Mouse (Mus musculus) embryonic facial prominence, embryonic 12.5 days (tissue): ENCODE results near the gene Mtss1l. TPM values are rescaled to one million over a fixed set of nuclear protein-coding genes. Genes with fewer than 3 reads are reported as not detected.
A peak's percentile ranks its signal among the peaks of the same experiment; 100 is the strongest.

Experiments used
- ATAC-seq: fragments of 200-750 bp; cut with Nextera tagmentation; 2 replicates; pipeline ENCODE4 v1.8.0; 2017; ENCODE audit not compliant: insufficient number of reproducible peaks, insufficient read depth, low FRiP score, low TSS enrichment
- H3K27ac ChIP-seq: fragments of 300-500 bp; sonication (generic); 2 replicates; pipeline ENCODE4 v1.5.1; 2016; ENCODE audit warnings: mild to moderate bottlenecking
- H3K27me3 ChIP-seq: fragments of 300-500 bp; sonication (generic); 2 replicates; pipeline ENCODE4 v1.6.1; 2016; ENCODE audit warnings: mild to moderate bottlenecking, moderate library complexity
- H3K36me3 ChIP-seq: fragments of 300-500 bp; sonication (generic); 2 replicates; pipeline ENCODE4 v1.6.1; 2016; ENCODE audit warnings: mild to moderate bottlenecking
- H3K4me1 ChIP-seq: fragments of 300-500 bp; sonication (generic); 2 replicates; pipeline ENCODE4 v1.6.1; 2016
- H3K4me2 ChIP-seq: fragments of 300-500 bp; sonication (generic); replicated peaks from 2 replicates; pipeline ENCODE4 v1.6.1; 2016; ENCODE audit warnings: mild to moderate bottlenecking, moderate library complexity
- H3K4me3 ChIP-seq: fragments of 300-500 bp; sonication (generic); 2 replicates; pipeline ENCODE4 v1.5.1; 2016; ENCODE audit warnings: mild to moderate bottlenecking
- H3K9ac ChIP-seq: fragments of 300-500 bp; sonication (generic); 2 replicates; pipeline ENCODE4 v1.6.1; 2016; ENCODE audit warnings: mild to moderate bottlenecking, moderate library complexity
- H3K9me3 ChIP-seq: fragments of 300-500 bp; sonication (generic); 2 replicates; pipeline ENCODE4 v1.6.1; 2016; ENCODE audit warnings: mild to moderate bottlenecking, moderate library complexity
- WGBS: fragments of 180-500 bp; shearing (Covaris S2); methylation state at CpG from one replicate; pipeline ENCODE4 v1.1.7; 2016; 5-methylcytosine and 5-hydroxymethylcytosine counted together
- polyA plus RNA-seq: library from polyadenylated mRNA; unstranded; fragments of >200 nt; fragmentation: Nextera tagmentation; extraction: Ambion mirVana; gene quantifications from 2 replicates; pipeline ENCODE4 v1.2.1, GENCODE M21; 2016

The Mtss1l gene
- polyA plus RNA-seq, 1 experiment from 2014 or later, result 10.9 TPM

DNA sequence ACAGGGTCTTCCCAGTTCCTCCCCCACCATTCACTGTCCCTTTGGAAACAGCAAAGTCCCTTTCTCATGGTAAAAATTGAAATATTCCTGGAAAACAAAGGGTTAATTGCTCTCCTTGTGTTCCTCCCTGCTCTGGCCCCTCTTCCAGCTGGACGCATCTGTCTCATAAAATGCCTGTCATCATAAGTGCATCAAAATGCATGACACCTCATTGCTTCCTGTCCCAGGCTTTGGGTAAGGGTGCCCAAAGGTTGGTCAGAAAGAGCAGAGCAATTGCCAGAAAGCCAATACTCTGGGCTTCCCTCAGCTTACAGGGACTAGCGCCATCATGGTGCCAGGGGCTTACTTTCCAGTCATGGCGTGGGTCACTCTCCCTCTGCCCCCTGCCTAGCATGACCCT lies 10.7 kb upstream of the Mtss1l start:
- H3K4me3 ChIP-seq, result no peak overlapping the region
- H3K9me3 ChIP-seq, result no peaks in the 10 kb centered on the region
- H3K4me1 ChIP-seq, result peaks cover 9% of the 10 kb centered on the region; the same call in 1 of the 2 replicates
- peak overlapping the region; percentile 26; the same call in 1 of the 2 replicates for H3K27ac ChIP-seq
- ATAC-seq, result no peak
- WGBS, result 50% methylated on average over 3 of the region's 3 CpGs
- no peak overlapping the region for H3K4me2 ChIP-seq
- H3K9ac ChIP-seq, result no peak overlapping the region
- H3K36me3 ChIP-seq, result peaks cover 34% of the 10 kb centered on the region
- no peaks in the 10 kb centered on the region for H3K27me3 ChIP-seq

DNA sequence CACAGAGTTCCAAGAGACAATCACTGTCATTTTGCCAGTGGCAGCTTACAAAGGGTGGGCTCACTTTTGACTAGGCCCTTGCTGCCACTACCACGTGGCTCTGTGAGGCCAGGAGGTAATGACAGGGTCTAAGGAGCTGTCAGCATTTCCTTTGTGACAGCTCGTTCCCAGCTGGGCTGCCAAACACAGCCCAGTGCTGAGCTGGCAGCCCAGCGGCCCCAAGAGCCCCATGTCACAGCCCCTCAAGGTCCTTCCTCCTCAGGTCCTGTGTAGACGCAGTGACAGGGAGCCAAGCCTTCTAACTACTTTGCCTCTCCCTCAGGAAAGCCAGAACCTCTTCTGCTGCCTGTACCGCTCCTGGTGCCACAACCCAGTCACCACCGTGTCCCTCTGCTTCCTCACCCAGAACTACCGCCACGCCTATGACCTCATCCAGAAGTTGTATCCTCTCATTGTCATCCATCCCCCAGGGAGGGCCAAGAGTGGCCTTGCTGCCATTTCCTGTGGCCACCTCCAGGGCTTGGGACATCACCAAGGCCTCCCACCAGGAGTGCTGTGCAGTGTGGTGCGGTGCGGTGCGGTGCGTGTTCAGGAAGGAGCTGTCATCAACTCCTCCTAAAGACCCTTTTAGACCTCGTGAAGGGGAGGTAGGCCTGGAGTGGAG lies 9.9 kb upstream of the Mtss1l start:
- Histone ChIP-seq H3K4me3 (no peak overlapping the region), H3K36me3 (peaks cover 29% of the 10 kb centered on the region), H3K4me1 (peaks cover 9% of the 10 kb centered on the region; the same call in 1 of the 2 replicates), H3K4me2 (no peak overlapping the region), H3K27ac (peak overlapping the region; percentile 26; the same call in 1 of the 2 replicates), H3K9me3 (no peaks in the 10 kb centered on the region), H3K27me3 (no peaks in the 10 kb centered on the region), H3K9ac (no peak overlapping the region)
- 72% methylated on average over 13 of the region's 13 CpGs for WGBS
- no peak for ATAC-seq

DNA sequence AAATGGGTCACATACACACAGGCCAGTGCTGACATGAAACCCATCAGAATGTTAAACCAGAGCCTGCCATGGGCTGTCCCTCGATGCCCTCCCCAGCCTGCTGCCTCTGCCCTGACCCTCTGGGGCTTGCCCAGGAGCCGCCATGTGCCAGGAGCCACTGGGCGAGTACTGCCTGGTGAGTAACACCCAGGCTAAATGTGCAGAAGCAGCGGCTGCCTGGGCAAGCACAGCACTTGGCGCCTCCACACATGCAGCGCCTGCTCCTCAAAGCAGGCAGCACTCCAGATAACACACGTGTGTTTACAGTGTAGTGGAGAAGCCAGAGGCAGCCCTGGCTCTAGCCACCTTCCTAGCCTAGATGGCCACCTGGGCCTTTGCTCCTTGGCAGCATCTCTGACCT lies 8.2 kb upstream of the Mtss1l start:
- Histone ChIP-seq H3K9me3 (no peaks in the 10 kb centered on the region), H3K27me3 (no peaks in the 10 kb centered on the region), H3K4me1 (peaks cover 20% of the 10 kb centered on the region), H3K4me3 (no peak overlapping the region), H3K36me3 (peaks cover 29% of the 10 kb centered on the region), H3K27ac (no peak overlapping the region), H3K4me2 (no peak overlapping the region), H3K9ac (no peak overlapping the region)
- WGBS, result 98% methylated on average over 7 of the region's 7 CpGs
- ATAC-seq, result no peak

DNA sequence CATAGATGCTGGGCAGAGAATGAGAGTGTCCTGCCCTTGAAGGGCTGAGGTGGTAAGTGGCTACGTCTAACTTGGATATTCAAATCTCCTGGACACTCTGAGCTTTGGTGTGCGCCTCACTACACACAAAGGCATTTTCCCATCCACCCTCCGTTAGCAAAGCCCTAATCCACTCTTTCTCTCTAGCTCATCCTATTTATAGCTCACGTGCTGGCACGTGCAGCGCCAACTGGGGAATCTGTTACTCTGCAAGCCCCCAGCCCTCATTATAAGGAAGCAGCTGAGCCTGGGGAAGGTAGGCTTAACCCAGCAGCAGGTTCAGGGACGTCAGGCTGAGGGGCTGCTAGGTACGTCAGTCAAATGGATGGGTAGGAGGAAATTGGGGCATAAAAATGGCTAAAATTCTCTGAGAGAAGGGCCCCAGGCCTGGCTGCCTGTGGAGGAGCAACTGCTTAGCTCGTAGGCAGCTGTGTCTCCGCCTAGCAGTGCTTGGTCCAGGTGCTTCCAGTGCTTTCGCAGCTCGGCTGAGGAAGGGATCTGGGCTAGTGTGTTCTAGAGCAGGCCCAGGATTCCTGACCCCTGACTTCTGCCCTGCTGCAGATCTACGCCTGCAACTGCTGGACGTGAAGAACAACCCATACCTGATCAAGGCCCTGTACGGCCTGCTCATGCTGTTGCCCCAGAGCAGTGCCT lies 6.3 kb upstream of the Mtss1l start:
- peak overlapping the region; percentile 18; the same call in 1 of the 2 replicates for H3K27ac ChIP-seq
- 80% methylated on average over 15 of the region's 15 CpGs for WGBS
- ATAC-seq, result no peak
- H3K4me2 ChIP-seq, result no peak overlapping the region
- H3K4me1 ChIP-seq, result peaks cover 38% of the 10 kb centered on the region
- no peak overlapping the region for H3K9ac ChIP-seq
- no peak overlapping the region for H3K4me3 ChIP-seq
- peaks cover 29% of the 10 kb centered on the region for H3K36me3 ChIP-seq
- no peaks in the 10 kb centered on the region for H3K9me3 ChIP-seq
- H3K27me3 ChIP-seq, result no peaks in the 10 kb centered on the region

DNA sequence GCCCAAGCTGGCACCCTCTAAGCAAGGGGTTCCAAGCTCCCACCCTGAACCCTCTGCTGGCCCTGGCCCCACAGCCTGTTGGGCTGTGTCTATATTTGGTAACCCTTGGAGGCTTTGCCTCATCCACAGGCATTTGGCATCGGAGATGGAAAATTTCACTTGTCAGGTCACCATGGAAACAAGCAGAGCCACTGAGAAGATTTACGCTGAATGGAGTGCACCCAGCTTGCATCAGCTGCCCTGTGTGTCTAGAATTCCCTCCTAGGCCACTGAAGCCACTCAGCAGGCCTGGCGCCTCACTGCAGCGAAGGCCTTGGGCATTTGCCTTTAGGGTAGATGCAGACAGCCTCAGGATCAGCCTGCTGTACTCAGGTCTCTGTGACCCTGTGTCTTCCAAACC lies 5.2 kb upstream of the Mtss1l start:
- Histone ChIP-seq H3K9ac (no peak overlapping the region), H3K4me2 (no peak overlapping the region), H3K27me3 (no peaks in the 10 kb centered on the region), H3K9me3 (no peaks in the 10 kb centered on the region), H3K36me3 (peaks cover 22% of the 10 kb centered on the region), H3K4me3 (no peak overlapping the region), H3K4me1 (peaks cover 38% of the 10 kb centered on the region), H3K27ac (peak overlapping the region; percentile 18)
- ATAC-seq, result no peak
- 71% methylated on average over 4 of the region's 4 CpGs for WGBS

DNA sequence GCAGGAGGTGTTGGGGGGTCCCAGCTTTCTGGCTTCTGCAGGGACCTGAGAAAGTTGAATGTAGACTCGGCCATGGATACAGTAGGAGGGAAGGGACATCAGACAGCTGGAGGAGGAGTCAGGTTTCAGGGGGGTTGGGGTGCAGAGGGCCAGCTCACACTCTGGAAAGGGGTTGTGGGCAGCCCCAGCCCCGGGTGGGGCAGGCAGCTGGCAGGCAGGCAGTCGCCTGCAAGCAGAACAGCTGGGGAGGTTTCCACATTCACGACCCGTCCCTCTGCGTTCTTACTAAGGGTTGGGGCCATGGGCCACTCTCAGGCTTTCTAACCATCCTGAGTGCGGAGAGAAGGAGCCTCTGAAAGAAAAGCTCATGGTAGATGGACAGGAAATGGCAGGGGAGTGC lies 4.1 kb upstream of the Mtss1l start:
- Histone ChIP-seq H3K4me1 (peaks cover 39% of the 10 kb centered on the region), H3K27ac (0 out of 2 replicates have a peak overlapping the region, but pooled peaks have one; percentile 18), H3K4me2 (no peak overlapping the region), H3K9ac (no peak overlapping the region), H3K9me3 (no peaks in the 10 kb centered on the region), H3K4me3 (no peak overlapping the region), H3K36me3 (peaks cover 15% of the 10 kb centered on the region), H3K27me3 (no peaks in the 10 kb centered on the region)
- ATAC-seq, result no peak
- 43% methylated on average over 7 of the region's 7 CpGs for WGBS

DNA sequence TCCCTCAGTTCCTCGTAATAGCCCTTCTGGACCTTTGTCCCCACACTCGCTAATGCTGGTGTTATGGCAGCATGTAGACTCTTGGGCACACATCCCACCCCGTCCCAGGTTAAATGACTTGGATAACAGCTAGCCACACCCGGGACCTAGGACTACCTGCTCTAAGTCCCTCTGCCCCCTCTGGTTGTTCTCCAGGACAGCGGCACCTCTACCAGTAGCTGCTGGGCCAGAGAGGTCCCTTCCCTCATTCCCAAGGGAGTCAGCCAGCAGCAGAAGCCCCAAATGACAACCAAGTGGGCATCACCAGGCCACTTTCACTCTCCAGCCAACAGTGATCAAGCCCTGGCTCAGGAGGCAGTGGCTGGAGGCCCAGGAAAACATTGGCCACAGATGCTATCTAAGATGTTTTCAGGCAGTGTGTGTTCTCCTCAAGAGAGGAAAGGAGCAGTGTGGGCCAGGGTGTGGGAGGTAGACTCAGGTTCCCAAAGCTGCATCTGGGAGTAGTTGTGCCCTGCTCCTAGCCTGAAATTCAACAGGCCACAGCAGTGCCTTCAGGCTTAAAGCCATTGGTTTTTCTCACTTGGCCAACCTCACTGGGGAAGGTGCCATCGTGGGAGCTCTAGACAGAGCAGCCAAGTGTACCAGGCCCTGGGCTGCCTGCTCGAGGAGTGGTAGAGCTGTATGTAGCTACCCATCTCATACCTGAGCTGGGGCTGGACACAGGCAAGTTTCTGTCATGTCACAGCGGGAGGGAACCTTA lies 2.9 kb upstream of the Mtss1l start:
- peaks cover 52% of the 10 kb centered on the region for H3K4me1 ChIP-seq
- ATAC-seq, result no peak
- no peak overlapping the region; the same call in 1 of the 2 replicates for H3K9ac ChIP-seq
- peaks cover 10% of the 10 kb centered on the region; the same call in 1 of the 2 replicates for H3K36me3 ChIP-seq
- WGBS, result 91% methylated on average over 8 of the region's 8 CpGs
- no peaks in the 10 kb centered on the region for H3K9me3 ChIP-seq
- H3K4me2 ChIP-seq, result no peak overlapping the region
- no peaks in the 10 kb centered on the region for H3K27me3 ChIP-seq
- H3K27ac ChIP-seq, result no peak overlapping the region
- no peak overlapping the region for H3K4me3 ChIP-seq

DNA sequence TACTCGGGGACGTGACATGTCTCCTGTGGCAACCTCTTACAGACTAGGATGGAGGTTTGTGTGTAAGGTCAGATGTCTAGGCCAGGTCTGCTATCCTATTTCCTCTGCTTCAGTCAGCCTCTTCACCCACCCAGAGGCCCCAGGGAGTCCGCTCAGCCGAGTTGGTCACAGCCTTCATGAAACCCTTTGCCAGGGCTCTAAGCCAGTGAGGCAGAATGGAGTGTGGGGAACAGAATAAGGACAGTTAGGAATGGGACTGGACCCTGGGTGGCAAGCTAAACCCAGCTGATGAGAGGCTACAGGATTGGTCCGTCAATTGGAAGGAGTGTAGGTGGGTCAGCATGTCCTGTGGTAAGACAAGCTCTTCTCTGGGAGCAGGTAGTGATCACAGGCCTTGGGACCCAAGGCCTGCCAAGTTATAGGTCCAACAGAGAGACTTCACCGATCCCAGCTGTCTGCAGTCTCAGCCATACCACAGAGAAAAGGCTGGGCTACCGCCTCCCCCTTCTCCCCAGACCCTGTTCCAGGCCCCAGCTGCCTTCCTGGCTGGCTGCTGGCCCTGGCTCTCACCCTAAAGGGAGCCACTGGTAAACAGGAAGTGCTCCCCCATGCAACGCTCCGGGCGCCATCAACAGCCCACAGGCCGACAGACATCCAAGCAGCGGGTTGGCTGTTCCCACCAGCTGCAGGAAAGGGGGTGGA lies 2.2 kb upstream of the Mtss1l start:
- WGBS, result 38% methylated on average over 12 of the region's 12 CpGs
- no peaks in the 10 kb centered on the region for H3K9me3 ChIP-seq
- no peak overlapping the region for H3K4me2 ChIP-seq
- no peak overlapping the region for H3K4me3 ChIP-seq
- no peaks in the 10 kb centered on the region for H3K27me3 ChIP-seq
- H3K27ac ChIP-seq, result peak overlapping the region; percentile 50; the same call in 1 of the 2 replicates
- H3K36me3 ChIP-seq, result 0 out of 2 replicates have a peak, but pooled peaks cover 3% of the 10 kb centered on the region
- peak overlapping the region; percentile 5; the same call in 1 of the 2 replicates for H3K9ac ChIP-seq
- no peak for ATAC-seq
- peaks cover 59% of the 10 kb centered on the region for H3K4me1 ChIP-seq

DNA sequence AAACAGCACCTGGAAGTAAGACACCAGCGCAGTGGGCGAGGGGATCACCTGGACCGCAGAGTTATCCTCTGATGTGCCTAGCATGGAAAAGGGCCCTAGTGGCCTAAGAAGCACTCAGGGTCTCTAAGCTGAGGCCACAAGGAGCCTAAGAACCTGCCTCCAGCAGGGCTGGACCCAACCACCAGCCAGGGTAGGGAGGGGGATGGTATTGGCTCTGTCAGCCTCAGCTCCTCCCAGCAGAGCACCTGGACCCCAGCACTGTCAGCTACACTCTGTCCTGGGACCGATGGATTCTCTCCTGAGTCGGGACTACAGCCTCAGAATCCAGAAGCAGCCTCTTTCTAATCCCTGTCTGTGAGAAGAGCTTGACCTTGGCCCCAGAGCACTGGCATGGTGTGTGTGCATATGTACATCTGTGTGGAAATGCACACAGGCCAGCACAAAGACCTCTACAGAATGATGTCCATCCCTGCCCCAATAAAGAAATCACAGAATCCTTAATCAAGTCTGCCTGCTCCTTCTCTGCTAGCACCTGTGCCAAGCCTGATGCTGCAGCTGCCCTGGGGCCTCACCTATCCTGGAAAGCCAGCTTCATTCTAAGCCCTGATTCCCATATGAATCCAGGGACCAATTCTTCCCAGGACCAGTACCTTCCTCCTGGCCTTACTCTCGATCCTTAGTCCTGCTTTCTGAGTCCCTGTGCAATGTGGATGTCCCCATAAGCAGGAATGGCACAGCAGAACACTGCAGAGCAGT lies 1.2 kb upstream of the Mtss1l start:
- Histone ChIP-seq H3K36me3 (0 out of 2 replicates have a peak, but pooled peaks cover 4% of the 10 kb centered on the region), H3K27ac (peak overlapping the region; percentile 90), H3K4me3 (no peak overlapping the region), H3K9ac (no peak overlapping the region), H3K9me3 (no peaks in the 10 kb centered on the region), H3K4me1 (peaks cover 69% of the 10 kb centered on the region), H3K27me3 (no peaks in the 10 kb centered on the region), H3K4me2 (peak overlapping the region; percentile 87; the same call in 1 of the 2 replicates)
- 48% methylated on average over 6 of the region's 6 CpGs for WGBS
- ATAC-seq, result no peak

DNA sequence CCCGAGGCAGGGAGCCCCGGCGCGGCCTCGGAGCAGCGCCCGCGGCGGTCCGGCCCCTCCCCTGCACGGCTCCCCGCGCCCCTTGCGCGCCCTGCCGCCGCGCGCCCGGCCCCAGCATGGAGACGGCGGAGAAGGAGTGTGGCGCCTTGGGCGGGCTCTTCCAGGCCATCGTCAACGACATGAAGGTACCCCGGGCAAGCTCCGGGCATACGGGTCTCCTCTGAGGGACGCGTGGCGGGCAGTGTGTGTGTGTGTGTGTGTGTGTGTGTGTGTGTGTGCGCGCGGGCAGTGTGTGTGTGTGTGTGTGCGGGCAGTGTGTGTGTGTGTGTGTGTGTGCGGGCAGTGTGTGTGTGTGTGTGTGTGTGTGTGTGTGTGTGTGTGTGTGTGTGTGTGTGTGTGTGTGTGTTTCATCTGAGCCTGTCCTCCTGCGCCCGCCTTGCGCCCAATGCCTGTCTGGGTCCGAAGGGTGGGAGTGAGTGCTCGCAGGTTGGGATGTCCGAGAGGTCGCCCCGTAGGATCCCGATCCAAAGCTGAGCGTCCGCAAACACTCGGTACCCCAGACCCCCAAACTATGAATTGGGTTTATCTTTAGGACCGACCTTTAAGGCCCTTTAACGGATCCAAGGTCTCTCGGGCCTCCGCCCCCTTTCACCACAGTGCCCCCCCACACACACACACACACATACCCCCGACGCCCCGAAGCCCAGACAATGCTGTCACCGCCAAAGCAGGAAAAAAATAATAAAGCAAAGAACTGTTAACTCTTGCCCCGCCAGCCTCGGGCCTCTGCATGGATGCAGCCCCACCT lies 534 bp downstream of the Mtss1l start:
- H3K9ac ChIP-seq, result peak overlapping the region; percentile 93
- peak overlapping the region; percentile 88 for H3K4me3 ChIP-seq
- H3K36me3 ChIP-seq, result peaks cover 9% of the 10 kb centered on the region; the same call in 1 of the 2 replicates
- H3K27ac ChIP-seq, result peak overlapping the region; percentile 90
- no peaks in the 10 kb centered on the region for H3K9me3 ChIP-seq
- peak; percentile 58 for ATAC-seq
- H3K4me2 ChIP-seq, result peak overlapping the region; percentile 87
- under 1% methylated on average over 49 of the region's 59 CpGs for WGBS
- no peaks in the 10 kb centered on the region for H3K27me3 ChIP-seq
- H3K4me1 ChIP-seq, result peaks cover 82% of the 10 kb centered on the region
